Mouse (Mus musculus) lung, postnatal 36 days (tissue): ENCODE data around the gene Rtl10.

Source experiments
- DNase-seq: peaks from one replicate; pipeline ENCODE4 v3.0.0; 2022; ENCODE audit warnings: mixed read lengths

Rtl10 gene

DNA sequence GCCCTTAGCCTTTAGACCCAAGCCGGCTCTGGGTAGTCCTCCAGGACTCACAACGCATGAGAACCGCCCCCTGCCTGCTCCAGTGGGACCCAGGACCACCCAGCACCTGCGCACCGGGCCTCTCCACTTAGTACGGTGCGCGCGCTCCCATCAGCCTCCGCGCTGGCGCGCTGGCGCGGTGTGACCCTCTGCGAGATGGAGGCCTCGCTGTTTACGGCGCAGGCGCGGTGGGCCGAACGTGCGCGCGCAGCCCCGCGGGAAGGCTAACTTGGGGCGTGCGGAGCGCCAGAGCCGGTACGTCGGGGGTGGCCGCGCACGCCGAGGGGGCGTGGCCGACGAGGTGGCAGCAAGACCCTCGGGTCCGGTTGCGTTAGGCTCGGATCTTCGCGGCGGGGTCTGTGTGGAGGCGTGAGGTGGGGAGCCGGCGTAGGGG lies at the start of gene Rtl10, which contains the start of gene Gnb1l:
Gene Rtl10, plus strand, starts transcription at position 344 of the 433 bp plus-strand sequence.
Gene Gnb1l, plus strand, starts transcription at position 156 of the 433 bp plus-strand sequence.
- peak; percentile 96 for DNase-seq

DNA sequence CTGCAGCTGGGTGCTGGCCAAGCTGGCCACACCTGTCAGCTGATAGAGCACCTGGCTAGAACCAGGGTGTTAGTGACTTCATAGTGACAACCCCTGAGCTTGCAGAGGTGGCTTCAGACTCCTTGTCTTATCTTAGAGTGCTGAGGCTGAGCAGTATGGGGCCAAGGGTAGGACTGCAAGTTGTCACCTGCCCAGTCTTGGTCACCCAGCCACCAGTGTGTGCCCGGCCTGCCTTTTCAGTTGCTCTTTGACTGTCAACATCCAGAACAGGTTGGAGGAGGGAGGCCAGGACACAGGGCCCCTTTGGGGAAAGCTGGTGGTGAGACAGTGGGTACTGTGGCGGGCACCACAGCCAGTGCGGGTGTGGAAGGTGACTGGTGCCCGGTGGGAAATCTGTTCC lies 49.7 kb upstream of the Rtl10 start:
- DNase-seq: no peak

GRCm38 (mm10) chr16:18451486-18452181 lies 47.1 kb upstream of the Rtl10 start:
- no peak for DNase-seq

DNA sequence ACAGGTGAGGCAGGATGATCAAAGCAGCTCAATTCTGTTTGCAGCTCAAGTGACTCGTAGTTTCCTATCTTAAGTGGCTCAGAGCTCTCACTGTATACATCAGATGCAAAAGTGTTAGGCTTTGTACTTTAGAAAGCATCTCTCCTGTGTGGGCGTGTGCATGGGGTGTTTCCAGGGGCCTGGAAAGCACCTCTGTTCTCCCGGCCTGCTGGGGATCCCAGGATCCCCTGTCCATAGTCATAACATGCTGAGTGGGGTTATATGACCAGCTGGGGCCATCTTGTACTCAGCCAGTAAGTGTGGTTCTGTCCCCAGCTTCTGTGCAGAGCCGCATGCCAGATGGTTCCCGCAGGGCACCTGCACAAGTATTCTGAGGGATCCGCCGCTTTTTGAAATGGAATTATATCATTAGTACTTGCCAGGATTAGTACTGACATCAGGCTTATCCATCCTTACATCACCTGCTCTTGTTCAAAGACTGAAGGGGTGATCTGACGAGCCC lies 46.3 kb upstream of the Rtl10 start:
- no peak for DNase-seq

DNA sequence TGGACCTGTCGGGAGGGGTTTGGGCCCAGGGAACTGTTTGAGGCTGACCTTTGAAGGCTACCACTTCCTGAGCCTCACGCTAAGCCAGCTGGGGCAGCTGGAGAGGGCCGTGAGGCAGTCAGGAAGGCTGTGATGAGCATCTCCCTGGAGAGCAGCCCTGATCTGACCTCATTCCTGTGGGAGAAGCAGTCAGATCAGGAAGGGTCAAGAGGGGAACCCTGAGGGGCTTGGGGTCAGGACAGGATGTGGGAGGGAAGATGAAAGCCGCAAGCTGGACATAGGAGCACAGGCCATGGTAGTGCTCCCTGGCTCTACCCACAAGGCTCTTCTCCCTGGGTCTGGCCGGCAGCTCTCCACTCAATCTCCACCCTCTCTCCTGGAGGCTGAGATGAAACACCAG lies 44.9 kb upstream of the Rtl10 start:
- DNase-seq: no peak

GRCm38 (mm10) chr16:18455407-18455806 lies 43.3 kb upstream of the Rtl10 start:
- DNase-seq: no peak

DNA sequence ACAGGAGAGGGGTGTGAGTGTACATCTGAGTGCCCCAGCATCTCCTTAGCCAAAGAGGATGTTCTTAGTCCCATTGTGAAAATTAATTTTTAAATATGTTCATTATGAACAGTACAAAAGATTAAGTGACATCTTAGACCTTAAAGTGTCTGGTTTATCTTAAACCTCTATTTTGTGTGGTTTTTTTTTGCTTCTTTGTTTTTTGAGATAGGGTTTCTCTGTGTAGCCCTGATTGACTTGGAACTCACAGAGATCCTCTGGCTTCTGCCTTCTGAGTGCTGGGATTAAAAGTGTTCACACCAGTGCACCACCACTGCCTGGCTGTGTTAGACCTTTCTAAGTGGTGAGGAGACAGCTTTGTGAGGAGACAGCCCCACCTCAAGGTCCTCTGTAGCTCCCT lies 40.0 kb upstream of the Rtl10 start:
- DNase-seq: no peak

- peak; percentile 63 for DNase-seq
These were observed 39.3 kb upstream of the Rtl10 start for GRCm38 (mm10) chr16:18459335-18459954.

DNA sequence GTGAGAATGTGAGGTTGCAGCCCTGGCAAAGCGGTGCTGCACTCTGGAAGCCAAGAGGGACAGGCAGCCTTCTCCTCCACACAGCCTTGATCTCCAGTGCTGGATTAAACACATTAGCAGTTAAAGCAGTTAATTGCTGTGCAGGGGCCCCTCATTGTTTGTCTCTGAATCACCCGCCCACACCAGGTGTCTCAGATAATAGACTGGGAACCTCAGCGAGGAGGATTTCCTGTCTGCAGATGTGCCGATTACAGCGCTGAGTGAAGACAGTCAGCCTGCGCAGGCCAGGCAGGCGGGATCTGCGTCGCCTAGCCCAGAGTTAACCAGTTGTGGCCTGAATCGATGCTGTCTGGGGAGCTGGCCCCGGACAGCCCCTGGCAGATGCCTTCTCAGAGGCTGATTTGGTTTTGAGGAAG lies 38.7 kb upstream of the Rtl10 start:
- peak; percentile 49 for DNase-seq

GRCm38 (mm10) chr16:18460826-18461225 lies 37.9 kb upstream of the Rtl10 start:
- DNase-seq: no peak

DNA sequence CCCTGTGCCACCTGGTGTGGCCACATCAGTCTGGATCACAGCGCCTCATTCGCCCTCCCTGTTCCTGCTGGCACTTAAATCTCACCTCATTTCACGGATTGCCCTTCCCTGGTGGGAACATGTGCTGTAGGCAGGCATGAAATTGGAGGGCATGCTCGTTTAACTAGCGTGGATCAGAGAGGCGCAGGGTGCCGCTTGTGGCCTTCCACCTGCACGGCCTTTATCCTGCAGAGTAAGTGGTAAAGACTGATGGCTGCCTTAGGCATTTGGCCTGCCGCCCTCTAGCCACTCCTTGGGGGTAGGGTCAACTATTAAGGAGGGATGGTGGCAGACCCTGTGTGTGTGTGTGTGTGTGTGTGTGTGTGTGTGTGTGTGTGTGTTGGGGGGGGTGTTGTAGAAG lies 36.7 kb upstream of the Rtl10 start:
- no peak for DNase-seq

GRCm38 (mm10) chr16:18462598-18462997 lies 36.1 kb upstream of the Rtl10 start:
- DNase-seq: peak; percentile 49

- DNase-seq: peak; percentile 75
These were observed 34.4 kb upstream of the Rtl10 start for GRCm38 (mm10) chr16:18464271-18464670.

DNA sequence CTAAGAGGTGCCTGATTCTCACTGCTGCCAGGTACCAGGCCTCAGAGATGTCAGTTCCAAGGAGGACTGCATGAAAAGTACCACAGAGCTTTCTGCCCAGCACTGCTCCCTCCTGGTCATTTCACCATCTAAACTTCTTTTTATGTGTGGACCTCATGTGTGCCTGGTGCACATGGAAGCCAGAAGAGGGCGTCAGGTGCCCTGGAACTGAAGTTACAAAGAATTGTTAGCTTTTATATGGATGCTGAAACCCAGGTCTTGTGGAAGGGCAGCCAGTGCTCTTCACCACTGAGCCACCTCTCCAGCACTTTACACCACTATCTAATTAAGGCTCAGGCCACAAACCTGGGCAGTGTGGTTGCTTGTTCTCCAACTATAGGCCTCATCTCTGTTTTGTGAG lies 27.9 kb upstream of the Rtl10 start:
- no peak for DNase-seq

DNA sequence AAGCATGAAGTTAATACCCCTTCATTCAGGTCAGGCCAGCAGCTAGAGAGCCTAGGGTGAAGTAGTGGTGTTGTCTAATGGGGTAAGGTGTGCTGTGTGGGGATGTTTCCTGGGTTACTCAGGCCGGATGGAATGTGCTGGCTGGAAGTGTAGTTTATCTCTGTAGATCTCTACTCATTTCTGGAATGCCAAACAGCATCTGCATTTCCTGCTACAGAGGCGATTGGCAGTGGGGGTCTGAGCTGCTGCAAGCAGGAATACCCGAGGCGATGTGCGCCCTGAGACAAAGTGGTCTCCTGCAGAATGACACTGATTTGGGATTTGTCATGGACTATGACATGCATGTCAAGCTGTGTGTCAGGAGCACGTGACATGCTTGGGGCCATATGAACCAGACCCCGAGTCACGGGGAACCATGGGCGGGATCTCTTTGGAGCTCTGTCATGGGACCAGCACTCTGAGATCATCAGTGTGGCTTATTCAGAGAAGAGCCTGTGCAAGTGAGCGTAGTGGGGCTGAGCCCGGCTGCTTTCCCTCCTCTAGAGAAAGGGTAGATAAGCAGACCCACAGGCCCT lies 27.2 kb upstream of the Rtl10 start:
- no peak for DNase-seq

GRCm38 (mm10) chr16:18471976-18472375 lies 26.7 kb upstream of the Rtl10 start:
- no peak for DNase-seq

DNA sequence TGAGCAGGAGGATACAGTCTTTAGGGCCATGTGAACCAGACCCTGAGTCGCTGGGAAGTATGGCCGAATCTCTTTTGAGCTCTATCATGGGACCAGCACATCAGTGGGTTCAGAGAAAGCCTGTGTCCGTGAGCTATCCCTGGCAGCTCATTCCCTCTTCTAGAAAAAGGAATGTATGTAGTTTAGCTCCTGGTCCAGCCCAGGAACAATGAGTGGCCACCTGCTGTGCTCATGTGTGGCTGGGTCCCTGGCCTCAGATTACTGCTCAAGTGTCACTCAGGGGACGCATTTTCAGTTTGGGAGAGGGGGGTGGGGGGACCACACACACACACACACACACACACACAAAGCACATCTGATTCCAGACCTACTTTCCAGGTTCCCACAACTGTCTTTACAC lies 26.3 kb upstream of the Rtl10 start:
- DNase-seq: no peak

GRCm38 (mm10) chr16:18472976-18473375 lies 25.7 kb upstream of the Rtl10 start:
- DNase-seq: no peak

GRCm38 (mm10) chr16:18474021-18474420 lies 24.7 kb upstream of the Rtl10 start:
- DNase-seq: no peak

DNA sequence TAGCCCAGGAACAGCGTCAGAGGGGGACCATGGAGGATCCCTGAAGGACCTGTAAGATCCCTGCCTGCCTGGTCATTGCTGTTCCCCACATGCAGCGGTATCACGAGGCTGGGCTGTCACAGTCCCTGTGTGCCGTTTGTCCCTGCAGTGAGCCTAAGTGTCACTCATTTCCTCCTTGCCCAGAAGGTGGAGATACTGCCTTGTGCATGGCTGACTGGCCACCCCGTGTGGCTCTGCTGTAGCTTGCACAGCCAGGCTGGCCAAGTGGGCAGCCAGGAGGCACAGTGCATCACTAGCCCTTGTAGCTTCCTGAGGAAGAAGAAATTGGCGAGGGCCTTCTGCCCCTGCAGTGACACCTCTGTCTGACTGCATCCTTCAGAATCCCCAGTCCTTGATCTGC lies 20.7 kb upstream of the Rtl10 start:
- no peak for DNase-seq

GRCm38 (mm10) chr16:18479667-18480066 lies 19.0 kb upstream of the Rtl10 start:
- no peak for DNase-seq

- no peak for DNase-seq
These were observed 17.7 kb upstream of the Rtl10 start for GRCm38 (mm10) chr16:18480933-18481485.

- no peak for DNase-seq
These were observed 16.3 kb upstream of the Rtl10 start for GRCm38 (mm10) chr16:18482431-18482830.

DNA sequence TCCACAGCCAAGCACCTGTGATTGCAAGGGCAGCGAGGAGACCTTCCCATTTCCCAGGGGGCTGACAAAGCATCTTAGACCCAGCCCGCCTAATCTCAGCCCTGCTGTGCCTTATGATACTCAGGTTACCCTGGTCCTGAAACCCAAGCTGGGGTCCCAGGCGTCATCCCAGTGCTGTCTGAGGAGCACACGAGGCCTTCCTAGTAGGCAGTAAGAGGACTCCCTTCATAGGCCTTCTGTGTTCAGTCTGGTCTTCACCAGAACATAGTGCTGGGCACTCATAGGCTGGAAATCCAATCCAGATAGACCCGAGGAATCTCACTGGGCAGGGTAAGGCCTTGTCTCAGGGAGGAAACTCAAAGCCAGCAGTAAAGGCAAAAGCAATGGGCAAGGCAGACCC lies 14.9 kb upstream of the Rtl10 start:
- no peak for DNase-seq
